Mouse (Mus musculus) neural tube, embryonic 11.5 days (tissue): ENCODE results near the gene Olfr1102. TPM values are rescaled to one million over a fixed set of nuclear protein-coding genes. Genes with fewer than 3 reads are reported as not detected.

ENCODE experiments used
- ATAC-seq: fragments of 200-750 bp; cut with Nextera tagmentation; 2 replicates; pipeline ENCODE4 v1.8.0; 2017; ENCODE audit warnings: moderate number of reproducible peaks, mild to moderate bottlenecking, moderate TSS enrichment, moderate library complexity; ENCODE audit not compliant: insufficient read depth, low FRiP score, low TSS enrichment
- DNase-seq: peaks from one replicate; pipeline ENCODE4 v3.0.0-alpha.2; 2015; ENCODE audit warnings: low spot score
- H3K27ac ChIP-seq: fragments of 300-500 bp; sonication (generic); 2 replicates; pipeline ENCODE4 v1.5.1; 2014; ENCODE audit warnings: low read depth, mild to moderate bottlenecking, low read length
- H3K27me3 ChIP-seq: fragments of 300-500 bp; sonication (generic); 2 replicates; pipeline ENCODE4 v1.6.1; 2014; ENCODE audit warnings: mild to moderate bottlenecking, low read length, mixed read lengths; ENCODE audit not compliant: control insufficient read depth, insufficient read depth
- H3K36me3 ChIP-seq: fragments of 300-500 bp; sonication (generic); 2 replicates; pipeline ENCODE4 v1.6.1; 2014; ENCODE audit warnings: mild to moderate bottlenecking, low read length, moderate library complexity, mixed read lengths; ENCODE audit not compliant: control insufficient read depth, insufficient read depth
- H3K4me1 ChIP-seq: fragments of 300-500 bp; sonication (generic); 2 replicates; pipeline ENCODE4 v1.6.1; 2014; ENCODE audit warnings: low read length, mixed read lengths; ENCODE audit not compliant: control insufficient read depth, insufficient read depth
- H3K4me2 ChIP-seq: fragments of 300-500 bp; sonication (generic); 2 replicates; pipeline ENCODE4 v1.6.1; 2014; ENCODE audit warnings: low read depth, mild to moderate bottlenecking, moderate library complexity
- H3K4me3 ChIP-seq: fragments of 300-500 bp; sonication (generic); 2 replicates; pipeline ENCODE4 v1.5.1; 2014; ENCODE audit warnings: low read depth, low read length
- H3K9ac ChIP-seq: fragments of 300-500 bp; sonication (generic); 2 replicates; pipeline ENCODE4 v1.6.1; 2014; ENCODE audit warnings: mild to moderate bottlenecking, low read length
- H3K9me3 ChIP-seq: fragments of 300-500 bp; sonication (generic); 2 replicates; pipeline ENCODE4 v1.6.1; 2016; ENCODE audit warnings: low read length; ENCODE audit not compliant: control insufficient read depth
- WGBS: fragments of 180-500 bp; shearing (Covaris S2); extraction: QIAGEN DNeasy Blood & Tissue Kit; methylation state at CpG from one replicate; pipeline ENCODE4 v1.1.7; 2014; 5-methylcytosine and 5-hydroxymethylcytosine counted together
- polyA plus RNA-seq: library from polyadenylated mRNA; unstranded; fragments of >200 nt; fragmentation: Nextera tagmentation; extraction: Ambion mirVana; gene quantifications from 2 replicates; pipeline ENCODE4 v1.2.1, GENCODE M21; 2014

The Olfr1102 gene
- polyA plus RNA-seq: not detected in 2 replicates

- H3K4me2 ChIP-seq: no peak within 1 kb of the TSS
- H3K4me1 ChIP-seq: no peaks in the 10 kb centered on the region
- no peak within 1 kb of the TSS for H3K27ac ChIP-seq
- H3K4me3 ChIP-seq: no peak within 1 kb of the TSS
- no peak for DNase-seq
- ATAC-seq: no peak
- H3K9ac ChIP-seq: no peak within 1 kb of the TSS
- H3K27me3 ChIP-seq: no peaks in the 10 kb centered on the region
- H3K36me3 ChIP-seq: no peaks in the 10 kb centered on the region
- no peaks in the 10 kb centered on the region for H3K9me3 ChIP-seq
Measured at GRCm38 (mm10) chr2:86998098-86998497, at the start of gene Olfr1102. Gene Olfr1102 (plus strand): TSS chr2:86998398.

DNA sequence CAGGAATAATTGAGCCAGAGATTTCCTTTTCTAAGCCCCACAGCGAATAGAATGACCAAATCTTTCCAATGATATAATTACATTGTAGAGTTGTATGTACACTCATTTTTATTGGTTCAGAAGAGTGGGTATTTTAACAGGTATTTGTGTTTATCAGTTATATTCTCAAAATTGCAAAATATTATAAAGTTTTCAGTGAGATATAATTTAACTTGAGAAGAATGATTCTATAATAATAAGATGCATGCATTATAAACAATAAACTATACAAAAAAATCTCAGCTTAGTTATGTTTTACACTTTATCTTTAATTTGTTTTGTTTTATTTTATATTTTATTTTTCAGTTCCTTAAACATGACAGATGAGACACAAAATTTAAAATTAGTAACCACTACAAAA, 37.6 kb upstream of the Olfr1102 start, which contains the start of gene Olfr1099:
Gene Olfr1099, minus strand, starts transcription at position 101 of the 400 bp plus-strand sequence.
- Histone ChIP-seq H3K9me3 (no peaks in the 10 kb centered on the region), H3K27ac (no peak within 1 kb of the TSS), H3K4me2 (no peak within 1 kb of the TSS), H3K9ac (no peak within 1 kb of the TSS), H3K4me1 (no peaks in the 10 kb centered on the region), H3K36me3 (no peaks in the 10 kb centered on the region), H3K4me3 (no peak within 1 kb of the TSS), H3K27me3 (no peaks in the 10 kb centered on the region)
- ATAC-seq (no peak), DNase-seq (no peak)
- WGBS: 83% methylated on average over 1 of the region's 1 CpGs

DNA sequence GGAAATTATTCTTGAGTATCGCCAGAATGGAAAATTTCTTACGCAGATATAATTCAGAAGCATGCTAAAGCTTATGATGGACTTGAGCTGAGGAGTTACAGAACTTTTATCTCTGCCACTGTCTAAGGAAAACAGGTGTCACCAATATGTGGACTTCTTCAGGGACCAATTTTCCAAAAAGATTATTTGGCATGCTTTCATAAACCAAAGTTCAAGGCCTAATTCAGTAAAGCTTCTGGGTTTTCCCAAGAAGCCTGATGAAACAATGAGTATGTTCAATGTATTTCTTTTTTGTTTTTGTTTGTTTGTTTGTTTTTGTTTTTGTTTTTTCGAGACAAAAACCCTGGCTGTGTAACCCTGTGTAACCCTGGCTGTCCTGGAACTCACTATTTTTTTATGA, 18.3 kb upstream of the Olfr1102 start, which contains the start of gene Olfr1100:
Gene Olfr1100, minus strand, starts transcription at position 101 of the 400 bp plus-strand sequence.
- Histone ChIP-seq H3K27me3 (no peaks in the 10 kb centered on the region), H3K36me3 (no peaks in the 10 kb centered on the region), H3K27ac (no peak within 1 kb of the TSS), H3K4me1 (no peaks in the 10 kb centered on the region), H3K4me3 (no peak within 1 kb of the TSS), H3K9me3 (no peaks in the 10 kb centered on the region), H3K4me2 (no peak within 1 kb of the TSS), H3K9ac (no peak within 1 kb of the TSS)
- ATAC-seq: no peak
- no peak for DNase-seq
- WGBS: 86% methylated on average over 3 of the region's 3 CpGs

- H3K4me1 ChIP-seq: no peaks in the 10 kb centered on the region
- WGBS: 85% methylated on average over 3 of the region's 3 CpGs
- no peak for ATAC-seq
Measured at GRCm38 (mm10) chr2:86991121-86991520, 7.1 kb upstream of the Olfr1102 start, which contains the start of gene Olfr1101. Gene Olfr1101 (minus strand): TSS chr2:86991221.

GRCm38 (mm10) chr2:87026980-87027379, 28.8 kb downstream of the Olfr1102 start, which contains the start of gene Olfr1104:
Gene Olfr1104 (minus strand): TSS chr2:87027080.
- no peaks in the 10 kb centered on the region for H3K36me3 ChIP-seq
- H3K4me1 ChIP-seq: no peaks in the 10 kb centered on the region
- H3K27ac ChIP-seq: no peak within 1 kb of the TSS
- no peak for DNase-seq
- no peak within 1 kb of the TSS for H3K9ac ChIP-seq
- H3K9me3 ChIP-seq: no peaks in the 10 kb centered on the region
- 79% methylated on average over 1 of the region's 1 CpGs for WGBS
- ATAC-seq: no peak
- no peak within 1 kb of the TSS for H3K4me2 ChIP-seq
- no peak within 1 kb of the TSS for H3K4me3 ChIP-seq
- H3K27me3 ChIP-seq: no peaks in the 10 kb centered on the region

More at GRCm38 (mm10) chr2:86991121-86991520, 7.1 kb upstream of the Olfr1102 start, which contains the start of gene Olfr1101:
- no peaks in the 10 kb centered on the region for H3K27me3 ChIP-seq
- H3K4me2 ChIP-seq: no peak within 1 kb of the TSS
- DNase-seq: no peak
- H3K4me3 ChIP-seq: no peak within 1 kb of the TSS
- no peak within 1 kb of the TSS for H3K9ac ChIP-seq
- no peaks in the 10 kb centered on the region for H3K9me3 ChIP-seq
- no peak within 1 kb of the TSS for H3K27ac ChIP-seq
- H3K36me3 ChIP-seq: no peaks in the 10 kb centered on the region

- Histone ChIP-seq H3K9me3 (no peaks in the 10 kb centered on the region), H3K27ac (no peak within 1 kb of the TSS), H3K36me3 (no peaks in the 10 kb centered on the region), H3K27me3 (no peaks in the 10 kb centered on the region), H3K4me3 (no peak within 1 kb of the TSS), H3K9ac (no peak within 1 kb of the TSS), H3K4me1 (no peaks in the 10 kb centered on the region), H3K4me2 (no peak within 1 kb of the TSS)
- ATAC-seq: no peak
- no peak for DNase-seq
Measured at GRCm38 (mm10) chr2:87036431-87036830, 38.2 kb downstream of the Olfr1102 start, which contains the start of gene Olfr1105. Gene Olfr1105 (minus strand): TSS chr2:87036531.

DNA sequence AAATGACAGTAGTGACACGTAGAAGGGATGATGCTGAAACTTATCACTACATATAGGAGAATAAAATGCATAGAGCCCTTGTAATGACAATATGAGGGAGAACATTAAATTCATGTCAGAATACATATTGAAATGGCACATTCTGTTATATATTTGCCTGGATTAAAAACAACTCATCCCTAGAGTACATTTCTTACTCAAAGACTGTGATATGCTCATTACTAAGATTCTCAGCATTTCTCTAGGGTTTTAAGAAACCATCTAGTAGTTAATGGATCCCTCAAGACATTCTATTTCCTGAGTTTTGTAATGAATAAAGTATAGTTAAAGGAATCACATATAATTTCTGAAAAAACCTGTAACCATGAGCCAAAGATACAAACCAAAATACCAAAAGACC, 54.0 kb downstream of the Olfr1102 start, which contains the start of gene Olfr1106:
Gene Olfr1106, minus strand, starts transcription at position 101 of the 400 bp plus-strand sequence.
- Histone ChIP-seq H3K4me3 (no peak within 1 kb of the TSS), H3K27me3 (no peaks in the 10 kb centered on the region), H3K36me3 (no peaks in the 10 kb centered on the region), H3K9ac (no peak within 1 kb of the TSS), H3K4me2 (no peak within 1 kb of the TSS), H3K9me3 (no peaks in the 10 kb centered on the region), H3K4me1 (no peaks in the 10 kb centered on the region), H3K27ac (no peak within 1 kb of the TSS)
- whole genome bisulfite sequencing: 77% methylated on average over 1 of the region's 1 CpGs
- no peak for DNase-seq
- ATAC-seq: no peak

Other genes starting within 250 kb of the Olfr1102 start
- gene Olfr1090, start 239.4 kb upstream of the Olfr1102 start, polyA plus RNA-seq: not detected in 2 replicates
- gene Olfr1093, start 215.9 kb upstream of the Olfr1102 start, polyA plus RNA-seq: not detected in 2 replicates
- not detected in 2 replicates for gene Olfr141, start 188.4 kb upstream of the Olfr1102 start, polyA plus RNA-seq
- not detected in 2 replicates for gene Olfr1094, start 173.7 kb upstream of the Olfr1102 start, polyA plus RNA-seq
- not detected in 2 replicates for gene Olfr1095, start 146.7 kb upstream of the Olfr1102 start, polyA plus RNA-seq
- gene Gm13723, start 123.6 kb upstream of the Olfr1102 start, polyA plus RNA-seq: not detected in 2 replicates
- not detected in 2 replicates for gene Olfr1097, start 106.2 kb upstream of the Olfr1102 start, polyA plus RNA-seq
- not detected in 2 replicates for gene Olfr1098, start 73.9 kb upstream of the Olfr1102 start, polyA plus RNA-seq
- gene Olfr1099, start 37.7 kb upstream of the Olfr1102 start, polyA plus RNA-seq: not detected in 2 replicates
- gene Olfr1100, start 18.4 kb upstream of the Olfr1102 start, polyA plus RNA-seq: not detected in 2 replicates
- gene Olfr1101, start 7.2 kb upstream of the Olfr1102 start, polyA plus RNA-seq: not detected in 2 replicates
- not detected in 2 replicates for gene Olfr1104, start 28.7 kb downstream of the Olfr1102 start, polyA plus RNA-seq
- gene Olfr1105, start 38.1 kb downstream of the Olfr1102 start, polyA plus RNA-seq: not detected in 2 replicates
- gene Olfr1106, start 53.9 kb downstream of the Olfr1102 start, polyA plus RNA-seq: not detected in 2 replicates
- gene Olfr1107, start 77.4 kb downstream of the Olfr1102 start, polyA plus RNA-seq: not detected in 2 replicates
- not detected in 2 replicates for gene Olfr1109, start 97.6 kb downstream of the Olfr1102 start, polyA plus RNA-seq
- not detected in 2 replicates for gene Olfr259, start 116.2 kb downstream of the Olfr1102 start, polyA plus RNA-seq
- gene Olfr1110, start 141.9 kb downstream of the Olfr1102 start, polyA plus RNA-seq: not detected in 2 replicates
- not detected in 2 replicates for gene Olfr1111, start 154.2 kb downstream of the Olfr1102 start, polyA plus RNA-seq
- not detected in 2 replicates for gene Olfr1112, start 189.4 kb downstream of the Olfr1102 start, polyA plus RNA-seq
- gene Olfr1113, start 210.6 kb downstream of the Olfr1102 start, polyA plus RNA-seq: not detected in 2 replicates
- gene Olfr1115, start 249.6 kb downstream of the Olfr1102 start, polyA plus RNA-seq: not detected in 2 replicates